Mouse (Mus musculus) thymus, adult 2 months (tissue): ENCODE data around the gene Scrn1.

Experiments used
- CTCF ChIP-seq: fragments of 200-500 bp; IDR thresholded peaks from 2 replicates; pipeline ENCODE4 v1.5.1; 2012; ENCODE audit warnings: mild to moderate bottlenecking, control low read depth, low read length, moderate library complexity, borderline replicate concordance; ENCODE audit not compliant: control insufficient read depth, poor library complexity, insufficient read depth; ENCODE audit errors: extremely low read depth
- POLR2A ChIP-seq: fragments of 200-500 bp; IDR thresholded peaks from 2 replicates; pipeline ENCODE4 v1.6.1; 2012; ENCODE audit warnings: mild to moderate bottlenecking, low read length, control low read depth, moderate library complexity; ENCODE audit not compliant: control insufficient read depth, poor library complexity, insufficient read depth; ENCODE audit errors: extremely low read depth

GRCm38 (mm10) chr6:54587683-54588082, 21.4 kb upstream of the Scrn1 start:
- TF ChIP-seq CTCF (no peak), POLR2A (no peak)
